Mouse (Mus musculus): ENCODE data around the gene Gbf1.

Gbf1 gene

DNA sequence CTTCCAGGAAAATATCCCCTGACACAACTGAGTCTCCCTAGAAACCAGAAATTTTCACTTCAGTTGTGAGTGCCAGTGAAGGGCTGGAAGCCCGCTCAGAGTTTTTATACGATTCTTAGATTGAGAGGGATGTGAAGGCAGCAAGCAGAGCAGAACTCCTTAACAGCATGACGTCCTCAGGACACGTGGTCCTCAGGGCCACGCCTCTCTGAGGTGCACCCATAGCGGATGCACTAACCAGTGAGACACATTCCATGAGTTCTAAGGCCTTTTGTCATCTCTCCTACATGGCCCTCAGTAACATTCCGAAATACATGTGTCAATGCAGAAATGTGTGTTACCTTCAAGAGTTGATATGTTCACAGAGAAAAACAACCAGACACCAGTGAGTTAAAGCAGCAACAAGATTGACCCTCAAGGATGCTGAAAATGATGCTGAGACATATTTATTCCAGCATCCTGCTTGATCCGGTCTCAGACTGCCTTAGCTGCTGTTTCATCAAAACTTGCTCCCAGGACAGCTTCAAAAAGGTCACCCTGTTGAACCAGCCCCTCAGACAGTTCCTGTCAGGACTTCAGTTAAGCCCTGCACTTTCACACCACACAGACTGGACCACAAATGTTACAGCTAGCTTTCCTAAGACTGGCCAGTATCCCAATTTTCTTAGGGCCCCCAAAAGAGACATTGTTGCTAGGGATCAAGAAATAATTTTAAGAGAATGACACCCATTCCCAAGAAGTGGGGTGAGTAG lies 148.2 kb downstream of the Gbf1 start:
- DNase-seq (ENCODE audit: low read depth, low spot score), result no peak

DNA sequence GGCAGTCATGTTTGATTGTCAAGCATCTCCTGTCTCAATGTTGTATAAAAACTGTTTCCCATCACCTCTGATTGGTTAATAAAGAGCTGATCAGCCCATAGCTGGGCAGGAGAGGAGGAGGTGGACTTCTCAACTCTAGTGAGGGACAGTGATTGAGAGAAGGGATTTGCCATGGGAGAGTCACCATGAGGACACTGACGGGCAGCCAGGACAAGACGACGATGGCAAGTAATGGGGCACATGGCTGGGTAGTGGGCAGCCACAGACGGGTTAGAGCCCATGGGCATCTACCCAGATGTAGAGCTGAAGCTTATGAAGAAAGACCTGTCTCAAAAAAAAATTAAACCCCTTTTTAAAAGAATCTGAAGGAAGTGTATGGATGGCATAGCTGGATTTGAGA lies 150.2 kb downstream of the Gbf1 start:
- no peak for DNase-seq (ENCODE audit: low read depth, low spot score)

DNA sequence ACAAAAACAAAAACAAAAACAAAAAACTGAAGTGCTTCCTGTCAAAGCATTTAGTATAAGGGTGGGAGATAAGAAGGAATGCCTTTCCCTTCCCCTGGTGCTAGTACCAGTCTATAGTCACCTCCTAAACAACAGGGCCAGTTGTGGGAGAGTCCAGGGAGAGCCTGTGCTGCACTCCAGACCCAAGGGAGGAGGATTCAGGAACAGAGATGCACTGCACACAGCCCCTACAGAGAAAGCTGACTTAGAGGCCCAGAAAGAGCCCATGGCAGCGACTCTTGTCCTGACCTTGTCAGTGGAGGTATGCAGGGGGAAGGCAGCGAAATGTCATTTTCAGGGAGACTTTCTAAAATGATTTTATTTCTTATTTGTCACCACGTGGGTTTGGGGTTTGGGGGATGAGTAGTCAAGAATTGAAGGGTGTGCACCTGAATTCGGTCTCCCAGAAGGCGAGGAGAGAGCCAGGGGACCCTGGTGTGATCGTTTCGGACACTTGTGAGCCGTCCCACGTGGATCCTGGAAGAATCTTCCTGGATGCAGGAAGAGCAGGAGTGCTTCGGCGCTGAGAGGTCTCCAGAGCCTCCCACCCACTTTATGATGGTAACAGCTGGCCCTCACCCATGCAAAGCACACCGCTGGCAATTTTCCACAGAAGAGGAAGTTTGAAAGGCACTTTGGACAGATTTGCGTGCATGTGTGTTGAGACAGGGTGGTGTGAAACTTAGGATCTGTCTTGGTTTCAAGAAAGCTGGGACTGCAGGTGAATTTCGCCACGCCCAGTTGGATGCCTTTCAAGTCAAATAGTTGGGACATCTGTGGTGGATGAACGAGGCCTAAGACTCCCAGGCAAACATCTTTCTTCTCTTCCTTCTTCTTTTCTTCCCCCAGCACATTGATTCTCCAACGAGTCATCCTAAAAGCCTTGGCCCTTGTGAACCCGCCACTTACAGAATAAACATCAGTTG lies 151.2 kb downstream of the Gbf1 start:
- no peak for DNase-seq (ENCODE audit: low read depth, low spot score)

DNA sequence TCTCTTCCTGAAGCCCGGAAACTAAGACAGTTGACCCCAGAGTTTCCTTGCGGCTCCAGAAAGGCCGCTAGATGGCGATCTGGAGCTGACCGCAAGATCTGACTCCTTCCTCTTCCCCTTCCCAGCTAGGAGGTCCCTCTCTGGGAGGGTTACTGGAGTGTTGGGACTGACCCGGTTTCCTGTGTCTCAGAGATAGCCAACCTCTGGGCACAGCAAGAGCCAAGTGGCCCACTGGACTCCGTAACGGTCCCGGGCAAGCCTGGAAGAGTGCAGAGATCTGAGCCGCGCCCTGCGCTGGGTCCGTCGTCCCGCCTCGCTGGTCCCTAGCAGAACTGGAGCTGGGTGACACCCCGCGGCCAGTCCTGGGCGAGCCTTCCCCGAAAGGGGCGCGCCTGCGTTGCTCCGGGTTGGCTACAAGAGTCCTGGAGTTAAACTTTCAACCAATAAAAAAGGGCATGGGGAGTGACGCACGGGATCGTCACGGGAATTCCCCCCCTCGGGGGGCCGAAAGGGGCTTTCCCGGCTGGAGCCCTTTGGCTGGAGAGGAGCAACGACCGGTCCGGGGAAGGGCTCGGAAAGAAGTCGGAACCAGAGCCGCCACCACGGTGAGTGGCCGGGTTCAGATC lies 152.0 kb downstream of the Gbf1 start, which contains the start of gene Nfkb2:
Nfkb2 (plus strand) TSS at position 105 of the 626 bp plus-strand sequence.
- DNase-seq (ENCODE audit: low read depth, low spot score), result peak; percentile 69

DNA sequence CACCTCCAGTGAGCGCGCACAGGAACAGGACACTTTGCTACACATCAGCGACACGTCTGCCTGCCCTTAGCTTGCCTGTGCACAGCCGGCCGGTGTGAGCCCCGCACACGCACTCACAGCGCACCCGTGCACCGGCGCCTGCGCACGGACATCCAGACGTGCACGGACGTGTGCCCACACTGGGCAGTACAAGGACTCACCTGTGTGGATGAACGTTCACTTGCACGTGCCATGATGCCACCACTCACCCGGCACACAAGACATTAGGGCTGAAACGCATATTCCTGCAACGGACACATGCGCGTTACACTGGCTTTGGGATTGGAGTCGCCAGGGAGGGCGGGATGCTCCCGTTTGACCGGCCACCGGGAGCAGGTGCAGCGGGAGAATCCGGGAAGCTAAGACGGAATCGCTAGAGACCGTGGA lies 152.6 kb downstream of the Gbf1 start:
- DNase-seq (ENCODE audit: low read depth, low spot score), result no peak

DNA sequence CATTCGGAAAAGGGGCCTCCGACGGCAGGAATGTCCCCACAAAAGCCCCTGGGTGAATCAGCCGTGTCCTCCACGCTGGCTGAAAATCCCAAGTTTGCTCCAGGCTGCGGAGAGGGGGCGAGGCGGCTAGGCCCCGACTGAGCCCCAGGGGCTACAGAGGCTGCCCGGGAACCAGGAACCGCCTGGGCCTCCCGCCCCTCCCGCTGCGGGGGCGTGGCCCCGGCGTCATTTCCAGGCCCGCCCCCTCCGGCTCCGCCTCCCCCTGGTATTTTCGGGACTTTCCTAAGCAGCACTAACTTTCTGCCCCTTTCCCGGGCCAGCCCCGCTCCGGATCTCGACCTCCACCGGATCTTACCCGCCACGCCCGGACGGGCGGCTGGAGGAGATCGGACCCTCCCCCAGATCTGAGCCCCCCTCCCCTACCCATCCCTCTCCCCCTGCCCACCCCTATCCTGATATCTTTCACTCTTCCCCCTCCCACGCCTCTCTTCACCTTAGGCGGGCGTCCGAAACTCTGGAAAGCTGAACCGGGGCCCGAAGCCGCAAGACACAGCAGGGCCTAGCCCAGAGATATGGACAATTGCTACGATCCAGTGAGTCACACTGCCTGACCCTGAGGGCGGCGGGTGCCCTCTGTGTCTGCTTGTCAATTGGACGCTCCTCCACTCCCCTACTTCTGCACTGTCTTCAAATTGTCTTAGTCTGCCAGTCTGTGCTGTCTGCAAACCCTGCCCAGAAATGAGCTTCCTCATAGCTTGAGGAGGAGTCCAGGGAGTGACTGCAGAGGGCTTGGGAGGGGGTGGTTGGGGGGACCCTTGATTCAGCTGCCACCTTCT lies 153.3 kb downstream of the Gbf1 start:
- DNase-seq (ENCODE audit: low read depth, low spot score), result no peak

DNA sequence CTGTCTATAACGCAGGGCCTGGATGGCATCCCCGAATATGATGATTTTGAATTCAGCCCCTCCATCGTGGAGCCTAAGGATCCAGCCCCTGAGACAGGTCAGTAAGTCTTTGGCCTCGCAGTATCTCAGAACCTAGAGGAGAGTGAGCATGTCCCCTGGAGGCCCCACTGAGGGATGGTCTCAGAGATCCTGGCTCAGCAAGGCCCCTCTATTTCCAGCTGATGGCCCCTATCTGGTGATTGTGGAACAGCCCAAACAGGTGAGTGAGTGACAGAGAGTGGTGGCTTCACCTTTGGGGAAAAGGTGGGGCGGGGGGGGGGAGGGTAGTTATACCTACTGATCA lies 153.9 kb downstream of the Gbf1 start:
- DNase-seq (ENCODE audit: low read depth, low spot score), result no peak

DNA sequence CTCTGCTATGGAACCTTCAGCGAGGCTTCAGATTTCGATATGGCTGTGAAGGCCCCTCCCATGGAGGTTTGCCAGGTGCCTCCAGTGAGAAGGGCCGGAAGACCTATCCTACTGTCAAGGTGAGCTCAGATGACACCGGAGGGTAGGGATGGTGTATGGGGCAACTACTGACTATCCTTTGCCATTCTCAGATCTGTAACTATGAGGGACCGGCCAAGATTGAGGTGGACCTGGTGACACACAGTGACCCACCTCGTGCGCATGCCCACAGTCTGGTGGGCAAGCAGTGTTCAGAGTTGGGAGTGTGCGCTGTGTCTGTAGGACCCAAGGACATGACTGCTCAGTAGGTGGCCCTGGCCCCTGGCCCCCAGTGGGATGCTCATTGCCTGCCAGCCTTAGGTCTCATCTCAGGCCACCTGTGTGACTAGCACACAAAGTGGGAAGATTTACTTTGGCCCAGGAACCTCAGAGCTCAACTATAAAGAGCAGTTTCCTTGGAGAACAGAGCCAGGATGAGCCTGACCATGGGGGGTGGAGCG lies 154.5 kb downstream of the Gbf1 start:
- no peak for DNase-seq (ENCODE audit: low read depth, low spot score)

DNA sequence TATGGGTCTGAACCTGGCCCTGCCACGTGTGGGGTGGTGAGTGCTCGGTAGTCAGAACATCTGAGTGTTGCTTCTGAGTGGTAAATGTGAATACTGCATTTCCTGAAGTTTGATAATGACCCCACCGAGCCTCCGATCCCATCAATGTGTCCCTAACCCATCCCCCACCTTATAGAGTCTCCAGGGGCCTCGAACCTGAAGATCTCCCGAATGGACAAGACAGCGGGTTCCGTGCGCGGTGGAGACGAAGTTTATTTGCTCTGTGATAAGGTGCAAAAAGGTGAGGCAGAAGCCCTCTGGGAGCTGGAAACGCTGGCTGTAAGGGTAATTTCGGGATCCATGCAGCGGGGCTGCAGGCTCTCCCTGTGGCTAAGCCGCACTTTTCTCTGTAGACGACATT lies 155.5 kb downstream of the Gbf1 start:
- no peak for DNase-seq (ENCODE audit: low read depth, low spot score)

DNA sequence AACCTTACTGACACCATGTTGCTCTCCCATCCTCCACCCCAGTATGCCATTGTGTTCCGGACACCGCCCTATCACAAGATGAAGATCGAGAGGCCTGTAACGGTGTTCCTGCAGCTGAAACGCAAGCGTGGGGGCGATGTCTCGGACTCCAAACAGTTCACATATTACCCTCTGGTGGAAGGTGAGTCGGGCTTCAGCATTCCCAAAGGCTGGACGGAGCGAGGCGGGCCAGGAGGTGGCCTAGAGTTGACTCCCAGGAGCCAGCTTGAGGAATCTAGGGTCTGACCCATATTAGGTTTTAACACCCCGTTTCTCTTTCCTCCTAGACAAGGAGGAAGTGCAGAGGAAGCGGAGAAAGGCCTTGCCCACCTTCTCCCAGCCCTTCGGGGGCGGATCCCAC lies 156.0 kb downstream of the Gbf1 start:
- no peak for DNase-seq (ENCODE audit: low read depth, low spot score)

DNA sequence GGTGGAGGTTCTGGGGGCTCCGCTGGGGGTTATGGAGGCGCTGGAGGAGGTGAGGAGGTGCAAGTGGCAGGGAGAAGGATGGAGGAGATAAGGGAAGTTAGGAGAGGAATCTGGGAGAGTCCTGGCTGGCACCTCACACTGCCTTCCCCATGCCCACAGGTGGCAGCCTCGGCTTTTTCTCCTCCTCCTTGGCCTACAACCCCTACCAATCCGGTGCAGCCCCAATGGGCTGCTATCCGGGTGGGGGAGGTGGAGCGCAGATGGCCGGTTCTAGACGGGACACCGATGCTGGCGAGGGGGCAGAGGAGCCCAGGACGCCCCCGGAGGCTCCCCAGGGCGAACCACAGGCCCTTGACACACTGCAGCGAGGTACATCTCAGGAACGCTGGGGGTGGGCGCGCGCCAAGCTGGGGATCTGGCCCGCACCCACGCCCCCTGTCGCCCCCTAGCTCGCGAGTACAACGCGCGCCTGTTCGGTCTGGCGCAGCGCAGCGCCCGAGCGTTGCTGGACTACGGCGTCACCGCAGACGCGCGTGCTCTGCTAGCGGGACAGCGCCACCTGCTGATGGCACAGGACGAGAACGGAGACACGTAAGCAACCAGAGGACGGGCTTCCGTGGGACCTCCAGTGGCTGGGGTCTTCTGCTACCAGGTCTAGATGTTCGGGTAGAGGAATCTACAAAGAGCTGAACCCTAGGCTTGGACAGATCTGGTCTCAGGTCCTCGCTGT lies 156.6 kb downstream of the Gbf1 start:
- DNase-seq (ENCODE audit: low read depth, low spot score), result peak; percentile 83

DNA sequence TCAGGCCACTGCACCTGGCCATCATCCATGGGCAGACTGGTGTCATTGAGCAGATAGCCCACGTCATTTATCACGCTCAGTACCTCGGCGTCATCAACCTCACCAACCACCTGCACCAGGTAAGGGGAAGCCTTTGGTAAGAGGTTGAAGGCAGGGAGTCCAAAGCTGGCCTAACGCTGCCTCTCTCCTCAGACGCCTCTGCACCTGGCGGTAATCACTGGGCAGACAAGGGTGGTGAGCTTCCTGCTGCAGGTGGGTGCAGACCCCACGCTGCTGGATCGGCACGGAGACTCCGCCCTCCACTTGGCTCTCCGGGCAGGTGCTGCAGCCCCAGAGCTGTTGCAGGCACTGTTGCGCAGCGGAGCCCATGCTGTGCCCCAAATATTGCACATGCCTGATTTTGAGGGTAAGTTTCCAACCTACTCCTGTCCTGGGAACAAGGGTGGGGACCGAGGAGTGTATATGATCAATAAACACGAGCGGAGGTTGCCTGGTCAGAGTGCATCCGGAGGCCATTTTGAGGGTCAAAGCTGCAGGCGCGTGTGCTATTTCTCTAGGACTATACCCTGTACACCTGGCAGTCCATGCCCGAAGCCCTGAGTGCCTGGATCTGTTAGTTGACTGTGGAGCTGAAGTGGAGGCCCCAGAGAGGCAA lies 157.5 kb downstream of the Gbf1 start:
- DNase-seq (ENCODE audit: low read depth, low spot score), result no peak

DNA sequence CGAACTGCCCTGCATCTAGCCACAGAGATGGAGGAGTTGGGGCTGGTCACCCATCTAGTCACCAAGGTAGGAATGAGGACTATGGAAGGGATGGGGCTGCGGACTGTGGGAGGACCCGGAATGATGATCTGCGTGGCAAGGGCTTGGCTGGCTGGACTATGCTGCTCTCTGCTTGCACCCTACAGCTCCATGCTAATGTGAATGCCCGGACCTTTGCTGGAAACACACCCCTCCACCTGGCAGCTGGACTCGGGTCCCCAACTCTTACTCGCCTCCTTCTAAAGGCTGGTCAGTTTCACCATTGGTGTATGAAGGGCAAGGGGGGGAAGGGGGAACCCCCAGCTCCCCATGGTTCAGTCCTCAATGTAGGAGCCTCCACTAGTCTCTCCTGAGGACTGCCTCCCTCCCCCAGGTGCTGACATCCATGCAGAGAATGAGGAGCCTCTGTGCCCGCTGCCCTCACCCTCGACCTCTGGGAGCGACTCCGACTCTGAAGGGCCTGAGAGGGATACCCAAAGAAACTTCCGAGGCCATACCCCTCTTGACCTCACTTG lies 158.1 kb downstream of the Gbf1 start:
- DNase-seq (ENCODE audit: low read depth, low spot score), result no peak

DNA sequence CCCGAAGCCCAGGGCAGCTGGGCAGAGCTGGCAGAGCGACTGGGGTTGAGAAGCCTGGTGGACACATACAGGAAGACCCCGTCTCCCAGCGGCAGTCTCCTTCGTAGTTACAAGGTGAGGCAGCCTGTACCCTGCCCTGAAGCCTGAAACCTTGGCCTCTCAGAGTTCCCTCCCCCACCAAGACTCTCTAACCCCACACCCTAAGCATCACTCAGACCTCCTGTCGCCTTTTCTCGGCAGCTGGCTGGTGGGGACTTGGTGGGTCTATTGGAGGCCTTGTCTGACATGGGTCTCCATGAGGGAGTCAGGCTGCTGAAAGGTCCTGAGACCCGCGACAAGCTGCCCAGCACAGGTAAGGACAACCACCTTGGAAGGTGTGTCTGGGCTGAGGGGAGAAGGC lies 159.0 kb downstream of the Gbf1 start:
- DNase-seq (ENCODE audit: low read depth, low spot score), result no peak

DNA sequence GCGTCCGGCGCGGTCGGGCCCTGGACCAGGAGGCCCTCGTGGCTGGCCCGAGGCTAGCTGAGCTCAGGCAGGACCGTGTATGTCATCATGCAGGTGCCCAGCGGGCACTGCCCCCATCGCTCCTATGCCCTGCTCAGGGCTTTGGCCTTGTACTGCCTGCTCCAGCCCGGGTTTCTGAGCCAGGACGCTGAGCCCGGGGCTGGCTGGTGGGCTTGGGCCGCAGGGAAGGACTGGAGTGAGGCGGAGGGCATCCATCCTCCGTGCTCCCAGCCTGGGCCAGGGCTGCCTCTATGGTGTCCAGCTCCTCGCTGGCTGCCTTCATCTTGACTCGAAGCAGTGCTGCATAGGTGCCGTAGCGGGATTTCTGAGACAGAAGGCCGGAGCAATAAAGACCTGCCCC lies 160.3 kb downstream of the Gbf1 start:
- DNase-seq (ENCODE audit: low read depth, low spot score), result no peak

DNA sequence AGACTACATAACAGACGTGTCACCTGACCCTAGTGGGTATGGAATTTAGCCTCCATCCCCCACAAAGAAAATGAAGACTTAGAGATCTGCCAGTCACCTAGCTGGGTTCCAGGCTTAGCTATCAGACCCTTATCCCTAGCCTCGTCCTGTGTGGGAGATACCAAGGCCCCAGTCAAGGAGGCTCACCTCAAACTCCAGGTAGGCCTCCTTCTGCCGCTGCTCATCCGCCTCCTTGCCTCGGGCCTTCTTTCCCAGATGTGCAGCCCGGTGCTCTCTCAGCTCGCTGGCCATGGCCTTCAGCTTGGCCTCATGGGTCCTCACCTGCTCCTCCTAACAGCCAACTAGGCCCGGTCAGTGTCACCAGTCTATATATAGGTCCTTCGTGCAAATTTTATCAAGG lies 160.8 kb downstream of the Gbf1 start:
- DNase-seq (ENCODE audit: low read depth, low spot score), result no peak

DNA sequence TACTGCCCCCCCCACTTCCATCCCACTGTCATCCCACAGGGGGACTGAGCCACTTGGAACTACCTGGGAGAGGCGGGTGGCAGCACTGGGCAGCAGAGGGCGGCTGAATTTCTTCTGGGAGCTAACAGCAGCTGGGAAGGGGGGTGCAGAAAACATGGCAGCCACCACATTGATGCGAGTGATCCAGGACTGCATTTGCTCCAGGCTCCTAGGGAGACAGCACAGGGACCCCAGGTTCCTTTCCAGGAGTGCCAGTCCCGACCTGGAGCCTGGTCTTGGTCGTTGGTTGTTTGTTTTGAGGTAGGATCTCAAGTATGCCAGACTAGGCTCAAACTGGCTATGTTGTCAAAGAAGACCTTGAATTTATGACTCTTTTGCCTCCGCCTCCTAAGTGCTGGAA lies 161.3 kb downstream of the Gbf1 start:
- no peak for DNase-seq (ENCODE audit: low read depth, low spot score)

DNA sequence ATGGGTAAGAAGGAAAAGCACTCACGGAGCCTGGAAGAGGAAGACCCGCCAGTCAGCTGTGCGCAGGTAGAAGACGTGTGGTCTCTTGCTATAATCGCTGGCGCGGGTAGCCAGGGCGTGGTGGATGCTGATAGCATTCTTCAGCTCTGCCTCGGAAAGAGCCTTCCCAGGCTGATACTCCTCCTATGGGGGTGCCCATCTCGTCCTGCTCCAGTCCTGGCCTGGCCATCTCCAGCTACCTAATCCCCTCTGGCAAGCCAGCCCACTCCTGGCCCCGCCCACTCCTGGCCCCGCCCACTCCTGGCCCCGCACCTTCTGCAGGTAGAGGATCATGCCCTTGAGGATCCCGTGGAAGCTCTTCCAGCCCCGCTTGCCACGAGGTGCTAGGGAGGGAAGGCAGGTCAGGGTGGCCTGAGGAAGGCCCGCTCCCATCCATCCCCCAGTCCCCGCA lies 161.9 kb downstream of the Gbf1 start:
- no peak for DNase-seq (ENCODE audit: low read depth, low spot score)

DNA sequence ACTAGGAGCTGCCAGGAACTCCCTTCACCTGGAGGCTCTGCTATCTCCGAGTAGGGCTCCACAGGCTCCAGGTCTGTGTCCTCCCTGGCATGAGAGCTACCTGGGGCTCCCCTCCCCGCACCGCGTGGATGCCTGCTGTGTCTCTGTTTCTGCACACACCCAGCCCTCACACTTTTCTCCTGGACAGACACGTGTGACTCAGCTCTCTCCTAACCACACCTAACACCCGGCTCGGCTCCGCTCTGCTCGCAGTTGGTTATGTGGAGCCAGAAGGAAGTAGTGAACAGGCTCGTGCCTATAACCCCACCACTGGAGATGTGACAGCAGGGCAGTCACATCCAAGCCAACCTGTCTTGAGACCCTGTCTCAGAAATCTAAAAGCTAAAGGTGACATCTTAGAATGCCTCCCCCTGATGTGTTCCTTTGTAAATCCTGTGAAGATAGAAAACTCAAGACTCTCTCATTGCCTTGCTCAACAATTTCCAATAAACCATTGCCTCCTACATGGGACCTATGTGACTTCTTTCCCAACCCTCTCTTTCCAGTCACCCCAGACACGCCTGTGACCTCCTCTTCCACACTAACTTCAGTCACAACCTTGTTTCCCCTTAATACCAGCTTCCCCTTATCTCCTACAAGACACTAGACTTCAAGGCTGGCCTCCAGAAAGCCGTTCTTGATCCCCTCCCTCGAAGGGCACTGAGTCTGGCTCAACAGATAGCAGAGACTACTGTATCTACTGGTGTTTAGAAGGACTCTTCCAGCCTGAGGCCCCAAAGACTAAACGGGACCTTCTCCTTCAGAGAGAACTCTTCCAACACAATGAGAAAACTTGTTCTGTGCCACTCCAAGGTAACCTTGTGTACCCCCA lies 162.8 kb downstream of the Gbf1 start:
- DNase-seq (ENCODE audit: low read depth, low spot score), result no peak

Measured in retina, postnatal 7 days (tissue).